In the genomic region with DNA sequence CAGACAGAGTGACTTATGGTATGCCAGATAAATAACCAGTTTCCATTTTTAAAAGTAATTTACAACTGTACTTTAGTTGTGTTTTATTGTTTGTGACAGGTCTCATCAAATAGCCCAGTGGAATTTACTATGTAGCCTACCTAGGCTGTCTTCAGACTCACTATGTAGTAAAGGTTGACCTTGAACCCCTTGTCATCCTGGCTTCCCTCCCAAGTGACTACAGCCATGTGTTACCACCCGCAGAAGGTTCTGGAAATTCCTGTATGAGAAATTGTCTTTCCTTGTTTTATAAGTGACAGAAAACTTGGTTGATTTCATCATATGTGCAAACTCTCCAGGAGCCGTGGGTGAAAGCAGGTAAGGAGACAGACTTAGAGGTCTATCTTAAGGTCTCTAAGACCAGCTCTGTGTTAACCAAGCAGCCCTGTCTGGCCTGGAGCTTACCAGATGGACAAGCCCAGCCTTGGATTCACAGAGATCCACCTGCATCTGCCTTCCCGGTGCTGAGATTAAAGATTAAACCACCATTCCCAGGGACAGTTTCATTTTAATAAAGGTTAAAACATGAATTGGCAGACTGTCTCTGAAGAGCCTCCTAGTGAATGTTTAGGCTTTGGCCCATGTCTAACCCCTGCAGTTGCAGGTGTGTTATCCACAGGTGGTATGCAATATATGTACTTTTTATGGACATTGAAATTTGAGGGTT, we compare ENCODE assay signal across 18 mouse cellular contexts. TPM values are rescaled to one million over a fixed set of nuclear protein-coding genes. Genes with fewer than 3 reads are reported as not detected.
DNase-seq lines count a peak whose midpoint lies in the region; ATAC-seq and TF ChIP-seq lines count a peak whose summit lies in the region.
"Had no signal": no experiment of that assay in that cellular context is flagged by ENCODE, and none has a peak within 500 bp of the region (broad histone marks: within the 10 kb centered on the region; RNA-seq: fewer than 3 reads in every experiment).

No protein-coding gene starts in this region.

- H3K4me2 ChIP-seq in heart, embryonic 16.5 days (ENCODE audit: low read depth, low read length): no peak overlapping the region
- H3K4me2 ChIP-seq in liver, embryonic 16.5 days (ENCODE audit: low read depth, low read length): peak overlapping the region; percentile 99
- H3K4me2 ChIP-seq: embryonic facial prominence, embryonic 13.5 days; forebrain, embryonic 12.5 days; hindbrain, embryonic 13.5 days; limb, embryonic 13.5 days; midbrain, embryonic 15.5 days had no signal

- TF ChIP-seq CTCF in gastrocnemius, adult 2 months (IDR thresholded peaks at IDR 0.05): no peak

- no peaks in the 10 kb centered on the region for H3K9me3 ChIP-seq in heart, embryonic 16.5 days (replicated peaks; ENCODE audit: control insufficient read depth, low read length)
- H3K9me3 ChIP-seq in liver, embryonic 16.5 days (replicated peaks; ENCODE audit: control insufficient read depth, low read length): no peaks in the 10 kb centered on the region
- H3K9me3 ChIP-seq: embryonic facial prominence, embryonic 13.5 days; forebrain, embryonic 12.5 days; hindbrain, embryonic 13.5 days; limb, embryonic 13.5 days; megakaryocyte, embryonic 14.5 days; midbrain, embryonic 15.5 days had no signal

- H3K27me3 ChIP-seq in heart, embryonic 16.5 days (ENCODE audit: control insufficient read depth, insufficient read depth, low read length): no peaks in the 10 kb centered on the region
- no peaks in the 10 kb centered on the region for H3K27me3 ChIP-seq in liver, embryonic 16.5 days (ENCODE audit: control insufficient read depth, insufficient read depth, low read depth, low read length)
- H3K27me3 ChIP-seq: embryonic facial prominence, embryonic 13.5 days; forebrain, embryonic 12.5 days; hindbrain, embryonic 13.5 days; limb, embryonic 13.5 days; megakaryocyte, embryonic 14.5 days; midbrain, embryonic 15.5 days had no signal

- ATAC-seq in heart, embryonic 16.5 days (replicated peaks; ENCODE audit: extremely low read depth, insufficient read depth, low FRiP score): no peak
- no peak for ATAC-seq in liver, embryonic 16.5 days (ENCODE audit: low read depth)
- ATAC-seq: midbrain, embryonic 15.5 days had no signal

- no peaks in the 10 kb centered on the region for H3K36me3 ChIP-seq in heart, embryonic 16.5 days (ENCODE audit: control insufficient read depth, insufficient read depth)
- peaks cover 2% of the 10 kb centered on the region; the same call in 1 of the 2 replicates for H3K36me3 ChIP-seq in liver, embryonic 16.5 days (ENCODE audit: control insufficient read depth, insufficient read depth)
- H3K36me3 ChIP-seq: embryonic facial prominence, embryonic 13.5 days; forebrain, embryonic 12.5 days; hindbrain, embryonic 13.5 days; limb, embryonic 13.5 days; midbrain, embryonic 15.5 days had no signal

- intact Hi-C loops in gastrocnemius, adult 2 months (cut with DNase I): loop anchor here (5.0 kb wide), 1 partner anchor 175 kb away; the partner anchor contains the start of gene Ndufc1
- intact Hi-C loops in heart, postnatal 10 days (cut with DNase I): loop anchor here (5.0 kb wide), 1 partner anchor 175 kb away; the partner anchor contains the start of gene Ndufc1

- peaks cover 38% of the 10 kb centered on the region for H3K4me1 ChIP-seq in heart, embryonic 16.5 days (ENCODE audit: control insufficient read depth, insufficient read depth, low read length)
- peaks cover 84% of the 10 kb centered on the region for H3K4me1 ChIP-seq in liver, embryonic 16.5 days (ENCODE audit: control insufficient read depth, low read depth, low read length)

- no peak overlapping the region; the same call in 1 of the 2 replicates for H3K9ac ChIP-seq in heart, embryonic 16.5 days (ENCODE audit: low read length)
- peak overlapping the region; percentile 64 for H3K9ac ChIP-seq in liver, embryonic 16.5 days (ENCODE audit: low read depth, low read length)
- H3K9ac ChIP-seq: embryonic facial prominence, embryonic 13.5 days; forebrain, embryonic 12.5 days; hindbrain, embryonic 13.5 days; limb, embryonic 13.5 days; midbrain, embryonic 15.5 days had no signal

- 88% methylated on average over 3 of the region's 3 CpGs for WGBS in heart, embryonic 16.5 days
- 74% methylated on average over 3 of the region's 3 CpGs for WGBS in liver, embryonic 16.5 days (ENCODE audit: insufficient replicate concordance)

- H3K4me3 ChIP-seq in gastrocnemius, adult 2 months: no peak overlapping the region
- no peak overlapping the region for H3K4me3 ChIP-seq in heart, embryonic 16.5 days (ENCODE audit: low read length)
- no peak overlapping the region for H3K4me3 ChIP-seq in liver, embryonic 16.5 days (ENCODE audit: low read depth, low read length)
- H3K4me3 ChIP-seq: embryonic facial prominence, embryonic 13.5 days; forebrain, embryonic 12.5 days; hindbrain, embryonic 13.5 days; limb, embryonic 13.5 days; megakaryocyte, embryonic 14.5 days; midbrain, embryonic 15.5 days had no signal

- H3K27ac ChIP-seq in gastrocnemius, adult 2 months: peak overlapping the region; percentile 93
- H3K27ac ChIP-seq in heart, embryonic 16.5 days (ENCODE audit: low read length): peak overlapping the region; percentile 98
- peak overlapping the region; percentile 99 for H3K27ac ChIP-seq in liver, embryonic 16.5 days (ENCODE audit: low read length)
- H3K27ac ChIP-seq: forebrain, embryonic 12.5 days; hindbrain, embryonic 13.5 days; limb, embryonic 13.5 days; midbrain, embryonic 15.5 days had no signal

- DNase-seq in gastrocnemius, adult 2 months: no peak
- no peak for DNase-seq in gastrocnemius, postnatal 25 days
- DNase-seq in heart, postnatal 10 days: no peak
- DNase-seq in c-Kit-positive CD71-positive TER-119-positive erythroid progenitor cells, embryonic 14.5 days (ENCODE audit: low spot score): peak; percentile 10
- no peak for DNase-seq in cerebellum, adult 11-12 months
- no peak for DNase-seq in left cerebral cortex, adult 9 months (ENCODE audit: low spot score in 2 of 2)
- DNase-seq: cerebellum, adult 2 months; gastrocnemius, postnatal 36 days; lung, postnatal 10 days; thymus, postnatal 4 days had no signal

RNA-seq across cellular contexts. Expression of gene Noct, which starts 8.1 kb away (rescaled TPM):
- total RNA-seq in gastrocnemius, adult 2 months (2021): 10 to 100 TPM; 23.7 to 34.3 TPM
- total RNA-seq in gastrocnemius, postnatal 25 days (2021): 10 to 100 TPM; 23.0 to 29.3 TPM
- polyA plus RNA-seq in heart, embryonic 16.5 days (2015; fragmentation: Nextera tagmentation; extraction: Ambion mirVana): 9.8 and 11.1 TPM in 2 replicates
- 10 to 100 TPM; 28.9 to 75.4 TPM for total RNA-seq in heart, postnatal 10 days (2021)
- polyA plus RNA-seq in liver, embryonic 16.5 days (2015; fragmentation: Nextera tagmentation; extraction: Ambion mirVana): 13.7 and 13.8 TPM in 2 replicates
